Mouse (Mus musculus): Measurements from ENCODE around the gene Srrm1. TPM values are rescaled to one million over a fixed set of nuclear protein-coding genes. Genes with fewer than 3 reads are reported as not detected.
"Not testable (repeated sequence)": the region's sequence is repeated elsewhere in the genome, so short reads cannot be mapped to it uniquely, and the experiment has no call there.

The Srrm1 gene
- polyA plus RNA-seq, 1 experiment from 2014 or later, result 240 TPM

DNA sequence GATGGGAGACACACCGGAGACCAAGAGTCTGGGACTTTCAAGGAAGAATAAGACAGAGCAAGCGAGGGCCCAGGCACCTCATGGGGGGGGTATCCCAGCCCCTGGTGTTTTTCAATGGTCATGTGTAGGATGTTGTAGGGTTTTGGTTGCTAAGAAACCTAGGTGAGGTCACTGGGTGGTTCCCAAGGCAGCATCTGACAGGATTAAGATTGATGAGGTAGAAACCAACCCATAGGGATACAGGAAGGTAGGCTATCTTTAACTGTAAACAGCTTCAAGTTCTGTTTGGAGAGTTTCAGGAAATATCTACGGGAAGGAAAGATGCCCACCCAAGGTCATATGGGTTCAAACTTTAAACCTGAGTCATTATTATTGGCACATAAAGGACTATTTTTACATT, 59.3 kb downstream of the Srrm1 start:
- H3K27ac ChIP-seq (replicated peaks), result no peak overlapping the region
- H3K36me3 ChIP-seq (replicated peaks), result no peaks in the 10 kb centered on the region
- DNase-seq (ENCODE audit: low spot score), result no peak
- no peak overlapping the region for H3K4me3 ChIP-seq
- 91% methylated on average over 3 of the region's 3 CpGs for WGBS
- H3K4me1 ChIP-seq, result peaks cover 27% of the 10 kb centered on the region
- H3K27me3 ChIP-seq (replicated peaks; ENCODE audit: low read depth, poor library complexity, severe bottlenecking), result no peaks in the 10 kb centered on the region
- H3K9me3 ChIP-seq, result no peaks in the 10 kb centered on the region

DNA sequence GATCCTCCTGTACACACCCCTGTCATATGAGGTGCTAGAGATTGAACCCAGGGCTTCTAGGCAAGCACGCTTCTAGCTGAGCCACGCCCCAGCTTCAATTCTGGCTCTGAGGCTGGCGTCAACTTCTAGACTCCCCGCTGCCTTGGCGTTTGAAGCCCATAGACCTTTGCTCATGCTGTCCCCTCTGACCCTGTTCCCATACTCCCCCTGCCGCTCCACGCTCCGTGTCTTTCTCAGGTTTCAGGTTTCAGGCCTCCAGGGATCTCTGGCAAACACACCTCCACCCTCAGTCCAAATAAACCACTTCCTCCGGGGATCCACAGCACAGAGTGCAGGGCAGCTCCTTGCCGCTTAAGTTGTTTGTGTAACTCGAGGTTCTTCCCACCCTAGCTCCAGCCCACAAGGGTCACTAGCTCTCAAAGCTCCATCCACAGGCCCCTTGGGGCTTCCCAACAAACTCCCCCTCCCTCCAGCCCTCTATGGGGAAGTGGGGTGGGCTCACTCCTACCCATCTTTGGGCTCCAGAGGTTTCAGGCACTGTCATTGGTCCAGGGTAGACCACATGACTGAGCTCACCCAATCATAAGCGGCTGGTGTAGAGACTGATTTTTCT, 60.5 kb downstream of the Srrm1 start:
- Histone ChIP-seq H3K4me3 (peak overlapping the region; percentile 28), H3K27me3 (replicated peaks; ENCODE audit: low read depth, poor library complexity, severe bottlenecking) (no peaks in the 10 kb centered on the region), H3K27ac (replicated peaks) (peak overlapping the region; percentile 63), H3K36me3 (replicated peaks) (no peaks in the 10 kb centered on the region), H3K4me1 (peaks cover 21% of the 10 kb centered on the region), H3K9me3 (no peaks in the 10 kb centered on the region)
- peak; percentile 77 for DNase-seq (ENCODE audit: low spot score)
- WGBS, result 11% methylated on average over 12 of the region's 12 CpGs

DNA sequence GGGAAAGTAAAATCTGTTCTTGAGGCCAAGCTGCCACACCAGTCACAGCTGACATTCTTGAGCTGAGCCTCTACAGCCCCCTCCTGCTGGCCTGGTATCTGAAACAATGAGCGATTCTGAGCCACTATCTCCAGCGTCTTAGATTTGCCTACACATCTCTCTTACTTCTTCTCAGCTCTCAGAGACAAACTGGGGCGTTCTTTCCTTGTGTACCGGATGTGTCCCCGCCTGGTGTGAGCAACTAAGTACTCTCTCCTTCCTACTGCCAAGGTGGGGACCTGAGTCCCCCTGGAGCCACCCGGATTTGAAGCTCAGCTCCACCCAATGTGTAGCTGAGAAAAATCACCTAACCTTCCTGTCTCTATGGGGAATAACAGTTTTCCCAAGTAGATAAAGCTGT, 61.3 kb downstream of the Srrm1 start:
- Histone ChIP-seq H3K36me3 (replicated peaks) (no peaks in the 10 kb centered on the region), H3K27me3 (replicated peaks; ENCODE audit: low read depth, poor library complexity, severe bottlenecking) (0 out of 2 replicates have a peak, but pooled peaks cover 2% of the 10 kb centered on the region), H3K4me3 (no peak overlapping the region), H3K27ac (replicated peaks) (no peak overlapping the region), H3K9me3 (no peaks in the 10 kb centered on the region), H3K4me1 (peaks cover 27% of the 10 kb centered on the region)
- 55% methylated on average over 6 of the region's 6 CpGs for WGBS
- DNase-seq (ENCODE audit: low spot score), result no peak

GRCm38 (mm10) chr4:135291199-135291598, 61.9 kb downstream of the Srrm1 start:
- 91% methylated on average over 8 of the region's 8 CpGs for WGBS
- no peak overlapping the region for H3K27ac ChIP-seq (replicated peaks)
- no peak overlapping the region for H3K4me3 ChIP-seq
- peaks cover 33% of the 10 kb centered on the region for H3K4me1 ChIP-seq
- no peaks in the 10 kb centered on the region for H3K9me3 ChIP-seq
- no peaks in the 10 kb centered on the region for H3K36me3 ChIP-seq (replicated peaks)
- peaks cover 7% of the 10 kb centered on the region; the same call in 1 of the 2 replicates for H3K27me3 ChIP-seq (replicated peaks; ENCODE audit: low read depth, poor library complexity, severe bottlenecking)
- no peak for DNase-seq (ENCODE audit: low spot score)

DNA sequence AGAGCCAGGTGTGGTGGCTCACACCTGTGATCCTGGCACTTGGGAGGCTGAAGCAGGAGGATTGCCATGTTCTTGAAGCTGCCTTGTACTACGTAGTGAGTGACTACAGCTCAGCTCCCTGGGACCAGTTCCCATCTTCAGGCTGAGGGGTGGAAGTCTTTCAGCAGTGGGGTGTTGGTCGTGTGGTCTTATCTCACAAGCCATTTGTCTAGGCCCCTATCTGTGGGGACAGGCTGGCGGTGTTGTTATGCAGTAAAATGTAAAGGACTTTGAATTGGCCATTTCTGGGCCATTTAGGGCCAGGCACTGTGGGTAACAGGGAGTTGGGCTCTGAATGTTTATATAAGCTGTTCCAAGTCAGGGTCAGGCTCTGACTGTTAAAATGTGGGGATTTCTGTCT, 65.1 kb downstream of the Srrm1 start:
- Histone ChIP-seq H3K36me3 (replicated peaks) (no peaks in the 10 kb centered on the region), H3K9me3 (no peaks in the 10 kb centered on the region), H3K27ac (replicated peaks) (no peak overlapping the region), H3K27me3 (replicated peaks; ENCODE audit: low read depth, poor library complexity, severe bottlenecking) (peaks cover 12% of the 10 kb centered on the region; the same call in 1 of the 2 replicates), H3K4me1 (peaks cover 37% of the 10 kb centered on the region), H3K4me3 (no peak overlapping the region)
- WGBS, result 82% methylated on average over 3 of the region's 3 CpGs
- DNase-seq (ENCODE audit: low spot score), result no peak

GRCm38 (mm10) chr4:135286833-135287395, 66.2 kb downstream of the Srrm1 start:
- H3K9me3 ChIP-seq, result no peaks in the 10 kb centered on the region
- 9% methylated on average over 16 of the region's 16 CpGs for WGBS
- H3K4me1 ChIP-seq, result peaks cover 32% of the 10 kb centered on the region
- no peaks in the 10 kb centered on the region for H3K36me3 ChIP-seq (replicated peaks)
- peak; percentile 38 for DNase-seq (ENCODE audit: low spot score)
- peak overlapping the region; percentile 71 for H3K27ac ChIP-seq (replicated peaks)
- H3K4me3 ChIP-seq, result peak overlapping the region; percentile 27; the same call in 1 of the 2 replicates
- peaks cover 12% of the 10 kb centered on the region; the same call in 1 of the 2 replicates for H3K27me3 ChIP-seq (replicated peaks; ENCODE audit: low read depth, poor library complexity, severe bottlenecking)

GRCm38 (mm10) chr4:135286033-135286622, 67.0 kb downstream of the Srrm1 start:
- no peak for DNase-seq (ENCODE audit: low spot score)
- Histone ChIP-seq H3K27ac (replicated peaks) (no peak overlapping the region), H3K27me3 (replicated peaks; ENCODE audit: low read depth, poor library complexity, severe bottlenecking) (peaks cover 12% of the 10 kb centered on the region; the same call in 1 of the 2 replicates), H3K9me3 (no peaks in the 10 kb centered on the region), H3K4me1 (peaks cover 29% of the 10 kb centered on the region), H3K36me3 (replicated peaks) (no peaks in the 10 kb centered on the region), H3K4me3 (peak overlapping the region; percentile 27; the same call in 1 of the 2 replicates)
- 64% methylated on average over 12 of the region's 12 CpGs for WGBS

GRCm38 (mm10) chr4:135285436-135285835, 67.7 kb downstream of the Srrm1 start:
- no peak overlapping the region for H3K4me3 ChIP-seq
- DNase-seq (ENCODE audit: low spot score), result no peak
- H3K27ac ChIP-seq (replicated peaks), result no peak overlapping the region
- peaks cover 12% of the 10 kb centered on the region; the same call in 1 of the 2 replicates for H3K27me3 ChIP-seq (replicated peaks; ENCODE audit: low read depth, poor library complexity, severe bottlenecking)
- whole genome bisulfite sequencing, result 57% methylated on average over 8 of the region's 8 CpGs
- H3K4me1 ChIP-seq, result peaks cover 29% of the 10 kb centered on the region
- H3K9me3 ChIP-seq, result no peaks in the 10 kb centered on the region
- no peaks in the 10 kb centered on the region for H3K36me3 ChIP-seq (replicated peaks)

DNA sequence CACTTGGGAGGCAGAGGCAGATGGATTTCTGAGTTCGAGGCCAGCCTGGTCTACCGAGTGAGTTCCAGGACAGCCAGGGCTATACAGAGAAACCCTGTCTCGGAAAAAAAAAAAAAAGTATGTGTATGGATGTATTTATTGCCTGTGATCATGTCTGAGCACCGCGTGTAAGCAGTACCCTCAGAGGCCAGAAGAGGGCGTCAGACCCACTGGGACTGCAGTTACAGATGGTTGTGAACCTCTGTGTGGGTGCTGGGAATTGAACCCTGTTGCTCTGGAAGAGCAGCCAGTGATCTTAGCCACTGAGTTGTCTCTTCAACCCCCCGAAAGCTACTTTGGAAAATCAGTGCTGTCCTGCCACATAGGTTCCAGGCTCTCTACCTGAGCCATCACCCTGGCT, 69.2 kb downstream of the Srrm1 start:
- 85% methylated on average over 7 of the region's 7 CpGs for WGBS
- no peak for DNase-seq (ENCODE audit: low spot score)
- peaks cover 12% of the 10 kb centered on the region; the same call in 1 of the 2 replicates for H3K27me3 ChIP-seq (replicated peaks; ENCODE audit: low read depth, poor library complexity, severe bottlenecking)
- no peak overlapping the region for H3K4me3 ChIP-seq
- H3K27ac ChIP-seq (replicated peaks), result no peak overlapping the region
- H3K9me3 ChIP-seq, result no peaks in the 10 kb centered on the region
- H3K4me1 ChIP-seq, result peaks cover 28% of the 10 kb centered on the region
- H3K36me3 ChIP-seq (replicated peaks), result no peaks in the 10 kb centered on the region

DNA sequence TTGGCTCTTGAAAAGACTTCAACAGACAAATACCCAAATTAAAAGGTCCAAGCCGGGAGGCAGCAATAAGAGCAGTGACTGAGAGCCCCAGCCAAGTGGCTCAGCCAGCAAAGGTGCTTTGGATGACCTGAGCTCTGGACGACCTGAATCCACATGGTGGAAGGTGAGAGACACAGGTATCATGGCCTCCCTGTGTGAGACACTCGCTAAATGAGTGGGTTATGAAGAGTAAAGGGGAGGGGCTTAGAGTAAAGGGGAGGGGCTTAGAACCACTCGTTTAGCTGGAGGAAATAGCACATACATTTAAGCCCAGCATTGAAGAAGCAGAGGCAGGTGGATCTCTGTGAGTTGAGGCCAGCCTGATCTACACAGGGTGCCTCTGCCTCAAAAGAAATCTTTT, 69.7 kb downstream of the Srrm1 start:
- peaks cover 25% of the 10 kb centered on the region for H3K4me1 ChIP-seq
- 73% methylated on average over 4 of the region's 4 CpGs for WGBS
- peaks cover 12% of the 10 kb centered on the region; the same call in 1 of the 2 replicates for H3K27me3 ChIP-seq (replicated peaks; ENCODE audit: low read depth, poor library complexity, severe bottlenecking)
- H3K4me3 ChIP-seq, result no peak overlapping the region
- DNase-seq (ENCODE audit: low spot score), result no peak
- H3K27ac ChIP-seq (replicated peaks), result no peak overlapping the region
- no peaks in the 10 kb centered on the region for H3K9me3 ChIP-seq
- H3K36me3 ChIP-seq (replicated peaks), result no peaks in the 10 kb centered on the region

DNA sequence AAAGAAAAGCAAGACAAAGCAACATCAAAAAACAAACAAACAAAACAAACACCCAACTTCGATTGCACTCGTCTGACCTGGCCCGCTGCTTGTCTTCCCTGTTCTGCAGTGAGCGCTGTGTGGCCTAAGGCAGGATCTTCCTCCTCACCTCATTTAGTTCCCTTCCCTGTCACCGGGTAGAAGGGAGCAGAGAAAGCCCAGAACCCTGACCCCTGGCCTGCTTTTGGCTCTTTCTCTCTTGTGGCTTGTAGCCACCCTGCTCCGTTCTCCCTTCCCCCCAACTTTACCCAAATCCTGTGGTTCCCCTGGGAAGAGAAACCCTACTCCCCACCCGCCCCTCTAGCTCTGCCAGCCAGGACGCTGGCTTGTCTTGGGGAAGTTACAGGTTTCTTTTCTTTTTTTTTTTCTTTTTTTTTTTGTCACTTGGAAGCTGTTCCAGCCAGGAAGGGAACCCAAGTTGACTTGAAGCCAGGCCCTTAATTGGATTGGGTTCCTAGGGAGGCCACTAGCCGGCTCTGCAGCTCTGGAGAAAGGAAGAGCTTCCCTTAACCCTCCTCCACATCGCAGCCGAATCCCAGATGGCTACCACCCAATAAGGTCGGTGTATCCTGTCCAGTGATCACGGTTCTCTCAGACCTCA, 70.3 kb downstream of the Srrm1 start:
- no peak for DNase-seq (ENCODE audit: low spot score)
- Histone ChIP-seq H3K27me3 (replicated peaks; ENCODE audit: low read depth, poor library complexity, severe bottlenecking) (peaks cover 12% of the 10 kb centered on the region; the same call in 1 of the 2 replicates), H3K9me3 (no peaks in the 10 kb centered on the region), H3K36me3 (replicated peaks) (no peaks in the 10 kb centered on the region), H3K4me3 (no peak overlapping the region), H3K4me1 (peaks cover 26% of the 10 kb centered on the region), H3K27ac (replicated peaks) (no peak overlapping the region)
- 61% methylated on average over 13 of the region's 13 CpGs for WGBS

DNA sequence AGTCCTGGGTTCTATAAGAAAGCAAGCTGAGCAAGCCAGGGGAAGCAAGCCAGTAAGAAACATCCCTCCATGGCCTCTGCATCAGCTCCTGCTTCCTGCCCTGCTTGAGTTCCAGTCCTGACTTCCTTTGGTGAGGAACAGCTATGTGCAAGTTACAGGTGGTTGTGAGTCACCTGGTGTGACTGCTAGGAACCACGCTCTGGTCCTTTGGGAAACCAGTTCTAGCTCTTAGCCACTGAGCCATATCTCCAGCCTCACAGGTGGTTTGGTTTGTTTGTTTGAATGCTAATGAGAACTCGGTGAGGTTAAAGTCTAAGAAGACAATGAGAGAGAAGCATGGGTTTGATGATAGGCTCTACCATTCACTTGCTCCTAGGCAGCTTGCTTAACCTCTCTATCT, 73.1 kb downstream of the Srrm1 start:
- not testable (repeated sequence) for H3K9me3 ChIP-seq; DNase-seq (ENCODE audit: low spot score); H3K27ac ChIP-seq (replicated peaks); H3K4me3 ChIP-seq; H3K36me3 ChIP-seq (replicated peaks)
- Histone ChIP-seq H3K4me1 (peaks cover 12% of the 10 kb centered on the region; the same call in 1 of the 2 replicates), H3K27me3 (replicated peaks; ENCODE audit: low read depth, poor library complexity, severe bottlenecking) (peaks cover 16% of the 10 kb centered on the region)
- WGBS, result 74% methylated on average over 2 of the region's 2 CpGs
